Mouse (Mus musculus): ENCODE measurements around the gene Mapk8ip1. TPM values are rescaled to one million over a fixed set of nuclear protein-coding genes. Genes with fewer than 3 reads are reported as not detected.

Gene Mapk8ip1
- 0.33 to 1.3 TPM (median 0.61 TPM) in 4 replicates for total RNA-seq (2023; ENCODE audit: inconsistent age)

GRCm38 (mm10) chr2:92401091-92401561, at the start of gene Mapk8ip1:
Gene Mapk8ip1, minus strand, starts transcription at chr2:92401263.

GRCm38 (mm10) chr2:92433578-92434374, 32.7 kb upstream of the Mapk8ip1 start, which contains the start of gene Cry2:
Gene Cry2, minus strand, starts transcription at chr2:92434043.

GRCm38 (mm10) chr2:92381901-92382588, 19.0 kb downstream of the Mapk8ip1 start, which contains the start of gene 1700029I15Rik:
Gene 1700029I15Rik, plus strand, starts transcription at chr2:92382538.

GRCm38 (mm10) chr2:92374514-92374913, 26.5 kb downstream of the Mapk8ip1 start, which contains the start of the genes Pex16 and Large2:
Gene Pex16, plus strand, starts transcription at chr2:92374676.
Gene Large2, minus strand, starts transcription at chr2:92374869.

Other genes with a start within 250 kb of the Mapk8ip1 start
- 28.6 to 40.0 TPM (median 32.4 TPM) in 4 replicates for gene Pex16, start 26.6 kb downstream of the Mapk8ip1 start, total RNA-seq (2023; ENCODE audit: inconsistent age)
- gene Large2, start 26.4 kb downstream of the Mapk8ip1 start, total RNA-seq (2023; ENCODE audit: inconsistent age) = 0.13 to 0.84 TPM in 2 of 4 replicates, not detected in the others
- gene 1700029I15Rik, start 18.7 kb downstream of the Mapk8ip1 start, total RNA-seq (2023; ENCODE audit: inconsistent age) = 5.1 to 9.1 TPM (median 8.0 TPM) in 4 replicates
- gene Cry2, start 32.8 kb upstream of the Mapk8ip1 start, total RNA-seq (2023; ENCODE audit: inconsistent age) = 45.3 to 54.9 TPM (median 47.7 TPM) in 4 replicates
- 21.8 to 25.6 TPM (median 22.9 TPM) in 4 replicates for gene Slc35c1, start 59.3 kb upstream of the Mapk8ip1 start, total RNA-seq (2023; ENCODE audit: inconsistent age)
- 0.69 to 1.2 TPM (median 0.96 TPM) in 4 replicates for gene Chst1, start 198.4 kb upstream of the Mapk8ip1 start, total RNA-seq (2023; ENCODE audit: inconsistent age)

All from B cell, adult (primary cell).